Mouse (Mus musculus): ENCODE results near the gene Aldh2.
"Not testable (repeated sequence)": the region's sequence is repeated elsewhere in the genome, so short reads cannot be mapped to it uniquely, and the experiment has no call there.

DNA sequence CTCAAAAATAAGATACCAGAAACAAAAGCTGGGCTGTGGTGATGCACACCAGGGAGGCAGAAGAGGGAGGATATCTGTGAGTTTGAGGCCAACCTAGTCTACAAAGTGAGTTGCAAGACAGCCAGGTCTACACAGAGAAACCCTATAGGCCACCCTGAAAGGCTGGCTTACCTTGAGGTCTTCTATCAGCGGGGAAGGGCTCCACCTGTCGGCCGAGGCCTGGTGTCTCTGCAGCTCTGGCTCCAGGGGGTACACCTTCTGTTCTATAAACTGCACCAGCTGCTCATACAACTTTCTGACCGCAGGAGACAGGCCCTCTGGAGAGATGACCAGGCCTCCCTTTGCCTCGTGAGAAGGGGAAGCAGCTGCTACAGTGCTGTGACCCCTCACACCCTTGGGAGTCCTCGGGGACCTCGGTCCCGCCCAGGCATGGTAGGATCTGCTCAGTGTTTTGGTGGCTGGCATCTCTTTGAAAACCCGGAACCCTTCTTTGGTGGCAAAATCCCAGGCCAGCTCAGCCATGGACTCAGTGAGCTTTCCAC lies 37.6 kb upstream of the Aldh2 start:
- peak; percentile 10; the same call in 1 of the 2 replicates for TF ChIP-seq CTCF (IDR thresholded peaks at IDR 0.05; ENCODE audit: low read depth)
- not testable (repeated sequence) for TF ChIP-seq EP300 (IDR thresholded peaks at IDR 0.05; ENCODE audit: low read depth)

Data from heart, postnatal 0 days (tissue).